Mouse (Mus musculus) ES-Bruce4 (cell line): ENCODE data around the gene Hkdc1.

ENCODE experiments used
- CTCF ChIP-seq: IDR thresholded peaks from one replicate; pipeline ENCODE4 v1.8.1; 2011; ENCODE audit warnings: low read depth, low read length
- EP300 ChIP-seq: IDR thresholded peaks from 2 replicates; pipeline ENCODE4 v1.6.1; 2011; ENCODE audit warnings: low read depth, low read length; ENCODE audit not compliant: insufficient read depth
- POLR2A ChIP-seq: IDR thresholded peaks from one replicate; pipeline ENCODE4 v1.8.1; 2011; ENCODE audit warnings: low read length; ENCODE audit not compliant: insufficient read depth

DNA sequence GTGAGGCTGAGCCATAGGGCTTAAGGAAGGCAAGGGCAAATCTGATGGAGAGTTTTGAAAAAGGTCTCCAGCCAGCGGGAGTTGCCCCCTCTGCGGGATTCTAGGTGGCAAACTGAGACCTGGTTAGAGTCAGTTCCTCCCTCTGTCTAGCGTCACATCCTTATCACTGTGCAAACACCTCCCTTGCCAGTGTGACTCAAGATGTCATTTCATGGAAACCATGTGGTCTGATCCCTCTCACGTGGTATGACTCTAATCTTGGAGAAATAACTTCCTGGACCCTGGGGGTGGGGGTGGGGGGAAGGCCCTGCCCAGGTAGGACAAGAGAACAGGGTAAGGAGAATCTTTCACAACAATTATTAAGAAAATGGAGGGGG, 8.7 kb downstream of the Hkdc1 start:
- TF ChIP-seq CTCF (no peak), POLR2A (no peak), EP300 (no peak)
